Mouse (Mus musculus) layer of hippocampus, postnatal 36 days (tissue): Measurements from ENCODE around the gene Lctl. TPM values are rescaled to one million over a fixed set of nuclear protein-coding genes. Genes with fewer than 3 reads are reported as not detected.

Experiments used
- total RNA-seq, 2 experiments: library from RNA; stranded (reverse); gene quantifications; 2 replicates each; pipeline ENCODE4 v1.2.3; 2021

Lctl gene
- total RNA-seq, 2 experiments from 2014 or later = not detected

Other genes with a start within 250 kb of the Lctl start
- gene Smad6, start 95.1 kb upstream of the Lctl start, total RNA-seq = 1 to 10 TPM; 1.4 to 2.2 TPM
- 1 to 10 TPM; 2.4 to 2.5 TPM for gene Zwilch, start 56.0 kb downstream of the Lctl start, total RNA-seq
- gene Rpl4, start 56.2 kb downstream of the Lctl start, total RNA-seq = 100 to 1,000 TPM; 561 to 565 TPM
- gene Snapc5, start 62.1 kb downstream of the Lctl start, total RNA-seq = 10 to 100 TPM; 16.5 to 20.0 TPM
- 1 to 10 TPM; 2.1 to 3.4 TPM for gene Uchl4, start 118.1 kb downstream of the Lctl start, total RNA-seq
- gene Map2k1, start 136.5 kb downstream of the Lctl start, total RNA-seq = 100 to 1,000 TPM; 315 to 336 TPM
- 10 to 100 TPM; 13.5 to 16.9 TPM for gene Tipin, start 164.4 kb downstream of the Lctl start, total RNA-seq
- 10 to 100 TPM; 28.6 to 30.3 TPM for gene Dis3l, start 224.1 kb downstream of the Lctl start, total RNA-seq